Mouse (Mus musculus) gastrocnemius, postnatal 10 days (tissue): ENCODE measurements around the gene Ube2v1. TPM values are rescaled to one million over a fixed set of nuclear protein-coding genes. Genes with fewer than 3 reads are reported as not detected.
"Not testable (repeated sequence)": the region's sequence is repeated elsewhere in the genome, so short reads cannot be mapped to it uniquely, and the experiment has no call there.

Experiments
- DNase-seq: peaks from one replicate; pipeline ENCODE4 v3.0.0; 2021; ENCODE audit warnings: mixed read lengths
- total RNA-seq, 2 experiments: library from RNA; stranded (reverse); gene quantifications; 2 replicates each; pipeline ENCODE4 v1.2.3; 2021

The Ube2v1 gene
- total RNA-seq, 2 experiments from 2014 or later = 179 to 199 TPM

- DNase-seq = no peak
Observed at GRCm38 (mm10) chr2:167656629-167657478, 25.0 kb upstream of the Ube2v1 start.

- DNase-seq = no peak
Observed at GRCm38 (mm10) chr2:167654911-167655600, 23.2 kb upstream of the Ube2v1 start.

GRCm38 (mm10) chr2:167652694-167653093 is 20.8 kb upstream of the Ube2v1 start:
- no peak for DNase-seq

GRCm38 (mm10) chr2:167651622-167652021 is 19.7 kb upstream of the Ube2v1 start:
- DNase-seq = no peak

GRCm38 (mm10) chr2:167649290-167650032 is 17.6 kb upstream of the Ube2v1 start:
- no peak for DNase-seq

GRCm38 (mm10) chr2:167646411-167646810 is 14.5 kb upstream of the Ube2v1 start:
- DNase-seq = no peak

GRCm38 (mm10) chr2:167643356-167644052 is 11.6 kb upstream of the Ube2v1 start:
- not testable (repeated sequence) for DNase-seq

- DNase-seq = no peak
Observed at GRCm38 (mm10) chr2:167642164-167642563, 10.3 kb upstream of the Ube2v1 start.

GRCm38 (mm10) chr2:167641337-167641736 is 9.4 kb upstream of the Ube2v1 start:
- peak; percentile 55 for DNase-seq

GRCm38 (mm10) chr2:167640279-167640678 is 8.4 kb upstream of the Ube2v1 start:
- peak; percentile 51 for DNase-seq

GRCm38 (mm10) chr2:167634865-167635512 is 3.1 kb upstream of the Ube2v1 start:
- no peak for DNase-seq

- DNase-seq = peak; percentile 91
Observed at GRCm38 (mm10) chr2:167634338-167634770, 2.5 kb upstream of the Ube2v1 start.

GRCm38 (mm10) chr2:167633537-167633872 is 1.6 kb upstream of the Ube2v1 start:
- no peak for DNase-seq

- no peak for DNase-seq
Observed at GRCm38 (mm10) chr2:167632731-167633536, 1.0 kb upstream of the Ube2v1 start.

- no peak for DNase-seq
Observed at GRCm38 (mm10) chr2:167631181-167631590, 709 bp downstream of the Ube2v1 start.

- no peak for DNase-seq
Observed at GRCm38 (mm10) chr2:167630421-167630820, 1.5 kb downstream of the Ube2v1 start.

- DNase-seq = no peak
Observed at GRCm38 (mm10) chr2:167629665-167630209, 2.2 kb downstream of the Ube2v1 start.

- DNase-seq = no peak
Observed at GRCm38 (mm10) chr2:167628872-167629271, 3.0 kb downstream of the Ube2v1 start.

- no peak for DNase-seq
Observed at GRCm38 (mm10) chr2:167627019-167627418, 4.9 kb downstream of the Ube2v1 start.

- DNase-seq = no peak
Observed at GRCm38 (mm10) chr2:167625670-167626069, 6.2 kb downstream of the Ube2v1 start.
